Mouse (Mus musculus) E14TG2a.4 (cell line): ENCODE measurements at regions not wholly inside any gene's neighbourhood (a gene's known extent, or its start where the extent isn't known, plus 50 kb on each side); places are given as distances from the start of the nearest gene placed in this dataset.

ENCODE experiments used
- CTCF ChIP-seq: conservative IDR thresholded peaks from 2 replicates; pipeline ENCODE4 v1.5.1; 2014; ENCODE audit warnings: low read length
- POU5F1 ChIP-seq: IDR thresholded peaks from 2 replicates; pipeline ENCODE4 v1.6.1; 2014; ENCODE audit warnings: low read length, borderline replicate concordance

DNA sequence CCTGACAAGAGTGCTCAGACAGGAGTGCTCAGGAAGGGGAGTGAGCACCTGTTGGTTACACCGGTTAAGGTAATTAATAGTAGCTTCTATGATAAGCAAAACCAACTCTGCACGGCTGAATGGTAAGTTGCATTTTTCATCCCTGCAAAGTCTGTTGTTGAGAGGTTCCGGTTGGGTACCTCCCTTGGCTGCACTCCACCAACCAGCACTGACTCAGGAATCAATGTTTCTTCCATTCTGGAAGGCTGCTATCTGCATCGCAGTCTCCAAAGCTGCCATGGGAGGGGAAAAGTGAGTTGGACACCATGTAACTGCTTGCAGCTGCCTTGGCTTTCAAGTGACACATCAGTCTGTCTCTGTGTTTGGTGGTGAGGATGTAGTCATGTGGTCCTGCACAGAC, 93.0 kb upstream of the Cacna2d3 start:
- no peak for TF ChIP-seq CTCF
- TF ChIP-seq POU5F1 = no peak
